Mouse (Mus musculus): ENCODE data around the gene C77080. TPM values are rescaled to one million over a fixed set of nuclear protein-coding genes. Genes with fewer than 3 reads are reported as not detected.
"Not testable (repeated sequence)": the region's sequence is repeated elsewhere in the genome, so short reads cannot be mapped to it uniquely, and the experiment has no call there.

C77080 gene
- polyA plus RNA-seq, 1 experiment from 2014 or later: 7.8 TPM

DNA sequence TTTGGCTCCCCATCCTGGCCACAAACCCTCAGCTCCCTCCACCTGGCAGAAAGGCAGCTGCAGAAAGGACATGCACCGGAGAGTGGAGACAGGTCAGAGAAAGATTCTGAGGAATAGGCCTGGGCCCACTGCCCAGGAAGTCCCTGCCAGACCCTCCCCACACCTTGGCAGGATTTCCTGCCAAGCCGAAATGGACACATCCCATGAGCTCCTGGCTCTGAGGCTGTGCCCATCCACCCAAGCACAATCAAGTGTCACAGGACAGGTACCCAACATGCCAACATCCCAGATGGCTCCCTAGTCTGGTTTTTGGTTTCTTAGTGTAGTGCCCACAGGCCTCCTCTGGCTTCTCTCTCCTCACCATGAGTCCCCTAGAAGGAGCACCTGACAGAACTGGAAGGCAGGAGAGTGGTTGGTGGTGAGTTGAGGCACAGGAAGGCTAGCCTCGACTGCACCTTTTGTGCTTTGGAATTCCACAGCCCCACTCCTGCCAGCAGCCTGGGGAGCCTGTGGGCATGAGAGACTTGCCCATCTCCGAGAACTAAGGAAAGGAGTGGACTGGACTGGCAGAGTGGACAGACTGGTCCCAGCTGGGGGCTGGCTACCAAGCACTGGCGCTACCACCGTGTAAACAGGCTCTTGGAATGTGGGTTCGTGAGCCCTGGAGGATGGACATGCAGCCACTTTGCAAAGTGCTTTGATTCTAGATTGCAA is 40.7 kb downstream of the C77080 start:
- ATAC-seq (ENCODE audit: low FRiP score, low TSS enrichment): no peak
- no peaks in the 10 kb centered on the region for H3K27me3 ChIP-seq (ENCODE audit: control insufficient read depth, insufficient read depth, low read length)
- no peaks in the 10 kb centered on the region for H3K9me3 ChIP-seq (ENCODE audit: control insufficient read depth, low read length)
- no peak overlapping the region for H3K4me2 ChIP-seq (replicated peaks; ENCODE audit: low read depth, low read length)
- peaks cover 82% of the 10 kb centered on the region for H3K36me3 ChIP-seq (ENCODE audit: control insufficient read depth, insufficient read depth, low read length)
- WGBS: 81% methylated on average over 7 of the region's 7 CpGs
- H3K4me1 ChIP-seq (ENCODE audit: control insufficient read depth, insufficient read depth, low read length): peaks cover 10% of the 10 kb centered on the region
- H3K4me3 ChIP-seq (ENCODE audit: low read length): no peak overlapping the region
- no peak overlapping the region for H3K27ac ChIP-seq (ENCODE audit: low read depth, low read length)
- H3K9ac ChIP-seq (ENCODE audit: low read depth, low read length): no peak overlapping the region

DNA sequence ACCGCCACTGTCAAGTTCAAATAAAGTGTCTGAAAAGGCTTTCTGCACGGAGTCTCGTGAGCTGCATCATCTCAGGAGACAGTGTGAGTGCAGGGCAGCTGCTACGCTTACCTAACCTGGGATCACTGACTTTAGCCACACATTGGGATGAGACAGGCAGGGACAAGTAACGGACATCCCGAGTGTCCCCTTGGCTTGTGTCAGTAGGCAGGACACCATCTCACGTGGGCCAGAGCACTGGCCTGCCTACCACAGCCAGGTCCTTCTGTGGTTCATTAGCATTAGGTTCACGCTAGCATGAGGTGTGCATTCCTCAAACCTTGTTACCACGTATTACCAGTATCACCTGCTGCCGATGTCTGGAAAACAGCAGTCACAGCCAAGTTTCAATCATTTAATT is 42.0 kb downstream of the C77080 start:
- no peak overlapping the region for H3K4me2 ChIP-seq (replicated peaks; ENCODE audit: low read depth, low read length)
- H3K4me3 ChIP-seq (ENCODE audit: low read length): no peak overlapping the region
- peaks cover 86% of the 10 kb centered on the region for H3K36me3 ChIP-seq (ENCODE audit: control insufficient read depth, insufficient read depth, low read length)
- no peaks in the 10 kb centered on the region for H3K9me3 ChIP-seq (ENCODE audit: control insufficient read depth, low read length)
- ATAC-seq (ENCODE audit: low FRiP score, low TSS enrichment): no peak
- H3K27me3 ChIP-seq (ENCODE audit: control insufficient read depth, insufficient read depth, low read length): no peaks in the 10 kb centered on the region
- H3K4me1 ChIP-seq (ENCODE audit: control insufficient read depth, insufficient read depth, low read length): peaks cover 9% of the 10 kb centered on the region
- H3K9ac ChIP-seq (ENCODE audit: low read depth, low read length): no peak overlapping the region
- H3K27ac ChIP-seq (ENCODE audit: low read depth, low read length): no peak overlapping the region
- 87% methylated on average over 10 of the region's 10 CpGs for WGBS

DNA sequence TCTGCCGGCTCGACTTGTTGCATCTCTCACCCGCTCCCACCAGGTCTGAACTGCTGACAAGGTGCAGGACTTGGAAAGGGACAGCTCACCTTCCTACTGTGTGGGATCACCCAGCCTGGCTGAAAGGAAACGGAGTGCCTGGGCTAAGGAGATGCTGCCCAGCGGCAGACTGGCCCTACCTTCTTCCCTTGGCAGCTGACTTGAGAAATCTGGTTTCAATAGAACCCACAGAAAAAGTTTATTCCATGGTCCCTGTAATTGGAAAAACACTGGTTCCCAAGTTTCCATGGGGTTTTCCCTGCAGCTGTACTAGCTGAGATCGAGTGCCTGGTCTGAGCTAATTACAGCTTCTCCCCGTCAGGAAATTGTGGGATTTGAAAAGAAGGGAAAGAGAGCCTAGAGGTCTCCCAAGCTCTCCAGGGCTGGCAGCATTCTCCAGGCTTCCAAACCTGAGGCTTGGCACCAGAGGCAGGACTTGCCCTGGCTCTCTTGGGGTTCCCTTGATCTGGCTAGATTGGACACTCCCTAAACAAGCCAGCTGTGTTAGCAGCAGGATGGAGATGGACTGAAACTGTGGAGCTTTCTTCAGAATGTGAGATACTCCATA is 42.5 kb downstream of the C77080 start:
- no peak overlapping the region for H3K4me3 ChIP-seq (ENCODE audit: low read length)
- no peak overlapping the region for H3K27ac ChIP-seq (ENCODE audit: low read depth, low read length)
- H3K9me3 ChIP-seq (ENCODE audit: control insufficient read depth, low read length): no peaks in the 10 kb centered on the region
- H3K27me3 ChIP-seq (ENCODE audit: control insufficient read depth, insufficient read depth, low read length): no peaks in the 10 kb centered on the region
- H3K9ac ChIP-seq (ENCODE audit: low read depth, low read length): no peak overlapping the region
- no peak for ATAC-seq (ENCODE audit: low FRiP score, low TSS enrichment)
- 75% methylated on average over 7 of the region's 7 CpGs for WGBS
- peaks cover 7% of the 10 kb centered on the region for H3K4me1 ChIP-seq (ENCODE audit: control insufficient read depth, insufficient read depth, low read length)
- H3K36me3 ChIP-seq (ENCODE audit: control insufficient read depth, insufficient read depth, low read length): peaks cover 91% of the 10 kb centered on the region
- no peak overlapping the region for H3K4me2 ChIP-seq (replicated peaks; ENCODE audit: low read depth, low read length)

DNA sequence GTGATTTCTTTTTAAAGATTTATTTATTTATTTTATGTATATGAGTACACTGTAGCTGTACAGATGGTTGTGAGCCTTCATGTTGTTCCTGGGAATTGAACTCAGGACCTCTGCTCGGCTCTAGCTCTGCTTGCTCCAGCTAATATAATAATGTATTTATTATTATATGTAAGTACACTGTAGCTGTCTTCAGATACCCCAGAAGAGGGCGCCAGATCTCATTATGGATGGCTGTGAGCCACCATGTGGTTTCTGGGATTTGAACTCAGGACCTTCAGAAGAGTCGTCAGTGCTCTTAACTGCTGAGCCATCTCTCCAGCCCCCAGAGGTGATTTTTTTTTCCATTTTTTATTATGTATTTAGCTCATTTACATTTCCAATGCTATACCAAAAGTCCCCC is 48.7 kb downstream of the C77080 start:
- H3K4me3 ChIP-seq (ENCODE audit: low read length); H3K4me2 ChIP-seq (replicated peaks; ENCODE audit: low read depth, low read length); H3K27ac ChIP-seq (ENCODE audit: low read depth, low read length); H3K9me3 ChIP-seq (ENCODE audit: control insufficient read depth, low read length); H3K27me3 ChIP-seq (ENCODE audit: control insufficient read depth, insufficient read depth, low read length); ATAC-seq (ENCODE audit: low FRiP score, low TSS enrichment); H3K9ac ChIP-seq (ENCODE audit: low read depth, low read length); H3K4me1 ChIP-seq (ENCODE audit: control insufficient read depth, insufficient read depth, low read length): not testable (repeated sequence)
- peaks cover 86% of the 10 kb centered on the region for H3K36me3 ChIP-seq (ENCODE audit: control insufficient read depth, insufficient read depth, low read length)
- WGBS: 80% methylated on average over 3 of the region's 3 CpGs

DNA sequence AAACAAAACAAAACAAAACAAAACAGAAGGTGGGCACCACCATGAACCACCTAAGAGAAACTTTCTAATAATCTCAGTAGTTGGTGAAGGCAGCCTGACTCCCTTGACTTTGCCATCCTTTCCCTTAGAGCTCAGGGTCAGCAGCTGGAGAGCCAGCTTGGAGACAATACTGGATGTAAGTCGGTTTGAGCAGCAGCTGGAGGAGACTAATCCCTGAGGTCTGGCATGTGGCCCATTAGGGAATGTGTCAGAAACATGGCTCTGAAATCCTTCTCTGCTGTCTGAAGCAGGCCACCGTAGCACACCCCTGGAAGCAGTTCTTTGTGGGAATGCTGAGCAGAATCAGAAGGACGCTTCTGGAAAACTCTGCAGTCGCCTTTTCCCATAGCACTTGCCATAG is 49.7 kb downstream of the C77080 start:
- ATAC-seq (ENCODE audit: low FRiP score, low TSS enrichment): no peak
- no peaks in the 10 kb centered on the region for H3K27me3 ChIP-seq (ENCODE audit: control insufficient read depth, insufficient read depth, low read length)
- no peak overlapping the region for H3K9ac ChIP-seq (ENCODE audit: low read depth, low read length)
- no peaks in the 10 kb centered on the region for H3K4me1 ChIP-seq (ENCODE audit: control insufficient read depth, insufficient read depth, low read length)
- H3K27ac ChIP-seq (ENCODE audit: low read depth, low read length): no peak overlapping the region
- no peak overlapping the region for H3K4me2 ChIP-seq (replicated peaks; ENCODE audit: low read depth, low read length)
- peaks cover 86% of the 10 kb centered on the region for H3K36me3 ChIP-seq (ENCODE audit: control insufficient read depth, insufficient read depth, low read length)
- H3K4me3 ChIP-seq (ENCODE audit: low read length): no peak overlapping the region
- H3K9me3 ChIP-seq (ENCODE audit: control insufficient read depth, low read length): no peaks in the 10 kb centered on the region
- 91% methylated on average over 4 of the region's 4 CpGs for WGBS

DNA sequence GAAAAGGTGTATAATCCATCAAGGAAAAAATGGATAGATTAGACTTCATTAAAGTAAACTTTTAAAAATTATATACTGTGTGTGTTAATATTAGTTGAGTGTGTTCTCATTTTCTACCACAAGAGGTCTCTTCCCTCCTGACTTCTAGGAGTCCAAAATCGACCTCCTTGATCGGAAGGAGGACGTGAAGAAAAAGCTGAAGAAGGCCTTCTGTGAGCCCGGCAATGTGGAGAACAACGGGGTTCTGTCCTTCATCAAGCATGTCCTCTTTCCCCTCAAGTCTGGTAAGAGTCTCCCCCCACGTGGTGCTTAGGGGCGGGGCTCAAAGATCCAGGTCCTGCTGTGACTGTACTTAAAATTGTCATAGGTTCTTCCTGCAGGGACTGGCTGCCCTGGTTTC is 51.7 kb downstream of the C77080 start:
- Histone ChIP-seq H3K27ac (ENCODE audit: low read depth, low read length) (no peak overlapping the region), H3K27me3 (ENCODE audit: control insufficient read depth, insufficient read depth, low read length) (no peaks in the 10 kb centered on the region), H3K9ac (ENCODE audit: low read depth, low read length) (no peak overlapping the region), H3K4me2 (replicated peaks; ENCODE audit: low read depth, low read length) (no peak overlapping the region), H3K4me3 (ENCODE audit: low read length) (no peak overlapping the region), H3K36me3 (ENCODE audit: control insufficient read depth, insufficient read depth, low read length) (peaks cover 84% of the 10 kb centered on the region), H3K9me3 (ENCODE audit: control insufficient read depth, low read length) (no peaks in the 10 kb centered on the region), H3K4me1 (ENCODE audit: control insufficient read depth, insufficient read depth, low read length) (no peaks in the 10 kb centered on the region)
- 57% methylated on average over 7 of the region's 7 CpGs for WGBS
- no peak for ATAC-seq (ENCODE audit: low FRiP score, low TSS enrichment)

DNA sequence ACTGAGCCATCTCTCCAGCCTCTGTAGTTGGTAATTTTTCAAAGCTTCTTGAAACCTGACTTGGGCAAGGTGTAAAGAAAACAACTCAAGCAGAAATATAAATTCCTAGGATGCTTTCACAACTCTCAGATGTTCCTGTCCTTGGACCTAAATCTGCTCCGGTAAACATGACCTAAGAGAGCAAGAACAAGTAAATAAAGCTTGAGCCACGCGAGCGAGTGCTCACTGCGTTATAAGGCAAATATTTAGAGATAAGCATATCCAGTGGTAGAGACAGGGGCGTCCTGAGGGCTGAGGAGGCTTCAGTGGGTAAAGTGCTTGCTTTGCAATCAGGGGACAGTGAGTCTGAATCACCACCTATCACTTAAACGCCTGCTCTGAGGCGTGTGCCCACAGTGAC is 54.4 kb downstream of the C77080 start:
- Histone ChIP-seq H3K9me3 (ENCODE audit: control insufficient read depth, low read length) (no peaks in the 10 kb centered on the region), H3K4me2 (replicated peaks; ENCODE audit: low read depth, low read length) (no peak overlapping the region), H3K27ac (ENCODE audit: low read depth, low read length) (no peak overlapping the region), H3K9ac (ENCODE audit: low read depth, low read length) (no peak overlapping the region), H3K36me3 (ENCODE audit: control insufficient read depth, insufficient read depth, low read length) (peaks cover 86% of the 10 kb centered on the region), H3K27me3 (ENCODE audit: control insufficient read depth, insufficient read depth, low read length) (no peaks in the 10 kb centered on the region), H3K4me1 (ENCODE audit: control insufficient read depth, insufficient read depth, low read length) (no peaks in the 10 kb centered on the region), H3K4me3 (ENCODE audit: low read length) (no peak overlapping the region)
- ATAC-seq (ENCODE audit: low FRiP score, low TSS enrichment): no peak
- WGBS: 89% methylated on average over 8 of the region's 8 CpGs

DNA sequence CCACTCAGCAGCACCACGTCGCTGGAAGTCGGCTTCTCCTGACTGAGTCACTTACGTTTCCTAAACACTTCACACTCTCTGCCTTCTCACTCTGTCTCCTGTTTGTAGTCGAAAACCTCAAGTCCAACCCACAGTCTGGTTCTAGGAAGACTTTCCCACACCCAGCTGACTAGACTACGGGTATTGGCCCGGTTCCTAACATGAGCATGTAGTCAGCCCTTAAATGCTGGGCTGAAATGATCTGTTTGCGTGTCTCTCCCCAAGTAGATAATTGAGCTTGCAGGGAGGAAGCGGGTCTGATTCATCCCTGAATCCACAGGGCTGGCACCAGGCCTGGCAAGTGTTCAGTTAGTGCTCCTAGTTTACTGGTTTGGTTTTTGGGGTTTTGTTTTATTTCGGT is 56.5 kb downstream of the C77080 start:
- Histone ChIP-seq H3K9ac (ENCODE audit: low read depth, low read length) (no peak overlapping the region), H3K4me1 (ENCODE audit: control insufficient read depth, insufficient read depth, low read length) (no peaks in the 10 kb centered on the region), H3K27ac (ENCODE audit: low read depth, low read length) (no peak overlapping the region), H3K9me3 (ENCODE audit: control insufficient read depth, low read length) (no peaks in the 10 kb centered on the region), H3K27me3 (ENCODE audit: control insufficient read depth, insufficient read depth, low read length) (no peaks in the 10 kb centered on the region), H3K36me3 (ENCODE audit: control insufficient read depth, insufficient read depth, low read length) (peaks cover 87% of the 10 kb centered on the region), H3K4me3 (ENCODE audit: low read length) (no peak overlapping the region), H3K4me2 (replicated peaks; ENCODE audit: low read depth, low read length) (no peak overlapping the region)
- 96% methylated on average over 10 of the region's 10 CpGs for WGBS
- no peak for ATAC-seq (ENCODE audit: low FRiP score, low TSS enrichment)

DNA sequence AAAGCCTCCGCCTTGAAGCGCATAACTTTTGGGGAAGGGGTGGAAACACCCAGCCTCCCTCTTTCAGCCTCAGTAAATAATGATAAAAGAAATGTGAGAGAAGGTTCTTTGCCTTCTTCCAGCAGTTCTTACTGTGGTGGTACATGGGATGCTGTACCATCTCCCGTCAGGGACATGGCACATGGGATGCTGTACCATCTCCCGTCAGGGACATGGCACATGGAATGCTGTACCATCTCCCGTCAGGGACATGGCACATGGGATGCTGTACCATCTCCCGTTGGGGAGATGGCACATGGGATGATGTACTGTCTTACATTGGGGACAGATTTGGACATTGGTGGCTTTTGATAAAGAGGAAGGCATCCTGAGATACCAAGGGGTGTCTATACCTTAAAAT is 63.7 kb downstream of the C77080 start:
- no peak for ATAC-seq (ENCODE audit: low FRiP score, low TSS enrichment)
- WGBS: 93% methylated on average over 6 of the region's 6 CpGs
- no peak overlapping the region for H3K27ac ChIP-seq (ENCODE audit: low read depth, low read length)
- no peaks in the 10 kb centered on the region for H3K27me3 ChIP-seq (ENCODE audit: control insufficient read depth, insufficient read depth, low read length)
- H3K9ac ChIP-seq (ENCODE audit: low read depth, low read length): no peak overlapping the region
- peaks cover 69% of the 10 kb centered on the region for H3K36me3 ChIP-seq (ENCODE audit: control insufficient read depth, insufficient read depth, low read length)
- no peak overlapping the region for H3K4me3 ChIP-seq (ENCODE audit: low read length)
- no peak overlapping the region for H3K4me2 ChIP-seq (replicated peaks; ENCODE audit: low read depth, low read length)
- no peaks in the 10 kb centered on the region for H3K9me3 ChIP-seq (ENCODE audit: control insufficient read depth, low read length)
- no peaks in the 10 kb centered on the region for H3K4me1 ChIP-seq (ENCODE audit: control insufficient read depth, insufficient read depth, low read length)

Measured in kidney, embryonic 14.5 days (tissue).